Mouse (Mus musculus) C2C12 (cell line): ENCODE data around the gene Nat9. TPM values are rescaled to one million over a fixed set of nuclear protein-coding genes. Genes with fewer than 3 reads are reported as not detected.

Source experiments
- H3K27me3 ChIP-seq: one replicate; pipeline ENCODE4 v1.6.1; 2011; ENCODE audit not compliant: control insufficient read depth, insufficient read depth, insufficient read length
- H3K36me3 ChIP-seq: one replicate; pipeline ENCODE4 v1.6.1; 2011; ENCODE audit not compliant: control insufficient read depth, insufficient read depth
- H3K4me3 ChIP-seq: one replicate; pipeline ENCODE4 v1.5.1; 2011; ENCODE audit warnings: mild to moderate bottlenecking, control low read depth; ENCODE audit not compliant: poor library complexity, insufficient read depth, severe bottlenecking
- H3K79me2 ChIP-seq: one replicate; pipeline ENCODE4 v1.6.1; 2011; ENCODE audit not compliant: control insufficient read depth, insufficient read depth
- H3K79me3 ChIP-seq: one replicate; pipeline ENCODE4 v1.6.1; 2011; ENCODE audit warnings: low read depth, control low read depth
- H3ac ChIP-seq: one replicate; pipeline ENCODE3; 2011; ENCODE audit warnings: low read depth; ENCODE audit not compliant: control insufficient read depth, insufficient read length
- CEBPB ChIP-seq: IDR thresholded peaks from one replicate; pipeline ENCODE4 v1.6.1; 2011; ENCODE audit warnings: low read depth, mild to moderate bottlenecking, control low read depth, moderate library complexity
- CTCF ChIP-seq: IDR thresholded peaks from one replicate; pipeline ENCODE4 v1.5.1; 2011; ENCODE audit not compliant: control insufficient read depth, insufficient read depth, insufficient read length
- FOSL1 ChIP-seq: IDR thresholded peaks from one replicate; pipeline ENCODE4 v1.8.0; 2011; ENCODE audit warnings: mild to moderate bottlenecking, low read length; ENCODE audit not compliant: poor library complexity, insufficient read depth, severe bottlenecking
- MAX ChIP-seq: IDR thresholded peaks from one replicate; pipeline ENCODE4 v1.6.1; 2011; ENCODE audit warnings: mild to moderate bottlenecking, control low read depth
- MYOD1 ChIP-seq: IDR thresholded peaks from one replicate; pipeline ENCODE4 v1.6.1; 2011; ENCODE audit warnings: low read depth; ENCODE audit not compliant: control insufficient read depth, insufficient read length
- MYOG ChIP-seq: IDR thresholded peaks from one replicate; pipeline ENCODE4 v1.6.1; 2011; ENCODE audit not compliant: control insufficient read depth, insufficient read length; ENCODE audit errors: extremely low read depth
- USF1 ChIP-seq: IDR thresholded peaks from one replicate; pipeline ENCODE4 v1.6.1; 2011; ENCODE audit warnings: low read depth, mild to moderate bottlenecking, control low read depth, moderate library complexity
- long read RNA-seq, 2 experiments: library from polyadenylated mRNA; unstranded; transcript quantifications; one replicate each; pipeline ENCODE4 v2.0.0; 2019 to 2020
- polyA plus RNA-seq: library from polyadenylated mRNA; unstranded; fragments of >200 nt; fragmentation: generic; extraction: Trizol; gene quantifications from one replicate; pipeline ENCODE4 v1.2.1, GENCODE M21; 2012; ENCODE audit warnings: missing spikeins

Gene Nat9
- 9.1 TPM for polyA plus RNA-seq
- long read RNA-seq, experiment 1, transcript Nat9-203 (7 exons, 1,204 nt), result major isoform, 23 of 41 reads
- long read RNA-seq, experiment 1, partial matches to known transcripts, result 12 of 41 reads
- long read RNA-seq, experiment 1, other reads (novel, unspliced or antisense), result 2 of 41 reads
- long read RNA-seq, experiment 2, transcript Nat9-203 (7 exons, 1,204 nt), result major isoform, 12 of 17 reads
- long read RNA-seq, experiment 2, partial matches to known transcripts, result 1 of 17 reads
- long read RNA-seq, experiment 2, other reads (novel, unspliced or antisense), result 0 of 17 reads

GRCm38 (mm10) chr11:115187693-115188092, at the start of gene Nat9:
Nat9 (minus strand) TSS chr11:115187859.
- Histone ChIP-seq H3K79me3 (peaks cover 2% of the 10 kb centered on the region), H3K36me3 (no peaks in the 10 kb centered on the region), H3K79me2 (no peaks in the 10 kb centered on the region), H3ac (peak within 1 kb of the TSS; percentile 48), H3K4me3 (peak within 1 kb of the TSS; percentile 60), H3K27me3 (no peaks in the 10 kb centered on the region)
- TF ChIP-seq FOSL1, result no peak
- TF ChIP-seq CEBPB, result no peak
- TF ChIP-seq CTCF, result no peak
- no peak for TF ChIP-seq MYOG
- no peak for TF ChIP-seq MAX
- no peak for TF ChIP-seq MYOD1
- no peak for TF ChIP-seq USF1

DNA sequence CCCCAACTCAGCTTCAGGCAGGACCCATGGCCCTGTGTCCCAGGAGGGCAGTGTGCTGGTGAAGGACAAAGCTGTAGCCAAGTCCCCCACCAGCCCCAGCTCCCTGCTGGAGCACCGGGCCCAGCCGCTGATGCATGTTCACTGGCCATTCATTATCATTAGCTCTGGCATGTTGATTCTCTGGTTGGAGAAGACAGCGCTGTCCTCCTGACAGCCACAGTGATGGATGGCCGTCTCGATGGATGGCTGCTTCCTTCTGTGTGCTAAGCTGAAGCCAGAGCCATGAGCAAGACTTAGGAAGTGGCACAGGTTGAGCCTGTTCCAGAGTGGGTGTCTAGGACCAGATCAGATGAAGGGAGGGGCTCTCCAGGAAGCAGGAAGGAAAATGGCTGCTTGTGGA, 48.9 kb upstream of the Nat9 start:
- no peak overlapping the region for H3ac ChIP-seq
- TF ChIP-seq CTCF, result no peak
- TF ChIP-seq FOSL1, result no peak
- TF ChIP-seq USF1, result no peak
- TF ChIP-seq CEBPB, result no peak
- TF ChIP-seq MYOG, result no peak
- TF ChIP-seq MAX, result no peak
- no peak for TF ChIP-seq MYOD1
- no peaks in the 10 kb centered on the region for H3K27me3 ChIP-seq
- no peaks in the 10 kb centered on the region for H3K79me2 ChIP-seq
- no peaks in the 10 kb centered on the region for H3K79me3 ChIP-seq
- H3K4me3 ChIP-seq, result no peak overlapping the region
- H3K36me3 ChIP-seq, result no peaks in the 10 kb centered on the region

GRCm38 (mm10) chr11:115234320-115235044, 46.8 kb upstream of the Nat9 start:
- Histone ChIP-seq H3K79me3 (no peaks in the 10 kb centered on the region), H3K79me2 (no peaks in the 10 kb centered on the region), H3K27me3 (no peaks in the 10 kb centered on the region), H3K4me3 (no peak overlapping the region), H3ac (no peak overlapping the region), H3K36me3 (no peaks in the 10 kb centered on the region)
- TF ChIP-seq CEBPB (no peak), MAX (no peak), MYOG (no peak), CTCF (no peak), FOSL1 (no peak), MYOD1 (no peak)

GRCm38 (mm10) chr11:115233526-115234290, 46.0 kb upstream of the Nat9 start:
- Histone ChIP-seq H3ac (no peak overlapping the region), H3K4me3 (no peak overlapping the region), H3K27me3 (no peaks in the 10 kb centered on the region), H3K36me3 (no peaks in the 10 kb centered on the region), H3K79me2 (no peaks in the 10 kb centered on the region), H3K79me3 (no peaks in the 10 kb centered on the region)
- TF ChIP-seq MAX (no peak), CTCF (no peak), FOSL1 (no peak), MYOD1 (no peak), MYOG (no peak), CEBPB (no peak), USF1 (no peak)

DNA sequence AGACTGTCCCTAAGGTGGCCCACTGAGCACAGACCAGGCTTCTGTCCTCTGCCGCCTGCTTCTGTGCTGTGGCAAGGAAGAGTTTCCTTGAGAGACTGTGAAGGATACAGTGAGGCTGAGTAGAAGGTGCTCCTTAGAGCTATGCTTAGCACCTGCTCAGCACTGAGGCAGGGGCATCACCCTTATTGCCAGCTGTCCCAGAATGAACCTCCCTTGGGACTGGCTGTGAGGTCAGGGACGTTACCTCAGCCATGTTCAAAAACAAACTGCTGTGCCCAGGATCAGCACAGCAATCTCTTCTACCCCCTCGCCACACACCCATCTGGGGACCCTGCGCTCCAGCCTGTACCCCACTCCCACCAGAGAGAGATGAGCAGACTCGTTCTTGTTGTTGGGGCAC, 45.2 kb upstream of the Nat9 start:
- TF ChIP-seq MAX (no peak), MYOD1 (no peak), FOSL1 (no peak)
- no peak overlapping the region for H3ac ChIP-seq
- no peaks in the 10 kb centered on the region for H3K36me3 ChIP-seq
- H3K79me3 ChIP-seq, result no peaks in the 10 kb centered on the region
- H3K27me3 ChIP-seq, result no peaks in the 10 kb centered on the region
- no peak overlapping the region for H3K4me3 ChIP-seq
- H3K79me2 ChIP-seq, result no peaks in the 10 kb centered on the region
